Mouse (Mus musculus): Measurements from ENCODE around the gene Amt. TPM values are rescaled to one million over a fixed set of nuclear protein-coding genes. Genes with fewer than 3 reads are reported as not detected.
"Not testable (repeated sequence)": the region's sequence is repeated elsewhere in the genome, so short reads cannot be mapped to it uniquely, and the experiment has no call there.

Gene Amt
- total RNA-seq, 2 experiments from 2014 or later = 4.9 to 6.6 TPM

DNA sequence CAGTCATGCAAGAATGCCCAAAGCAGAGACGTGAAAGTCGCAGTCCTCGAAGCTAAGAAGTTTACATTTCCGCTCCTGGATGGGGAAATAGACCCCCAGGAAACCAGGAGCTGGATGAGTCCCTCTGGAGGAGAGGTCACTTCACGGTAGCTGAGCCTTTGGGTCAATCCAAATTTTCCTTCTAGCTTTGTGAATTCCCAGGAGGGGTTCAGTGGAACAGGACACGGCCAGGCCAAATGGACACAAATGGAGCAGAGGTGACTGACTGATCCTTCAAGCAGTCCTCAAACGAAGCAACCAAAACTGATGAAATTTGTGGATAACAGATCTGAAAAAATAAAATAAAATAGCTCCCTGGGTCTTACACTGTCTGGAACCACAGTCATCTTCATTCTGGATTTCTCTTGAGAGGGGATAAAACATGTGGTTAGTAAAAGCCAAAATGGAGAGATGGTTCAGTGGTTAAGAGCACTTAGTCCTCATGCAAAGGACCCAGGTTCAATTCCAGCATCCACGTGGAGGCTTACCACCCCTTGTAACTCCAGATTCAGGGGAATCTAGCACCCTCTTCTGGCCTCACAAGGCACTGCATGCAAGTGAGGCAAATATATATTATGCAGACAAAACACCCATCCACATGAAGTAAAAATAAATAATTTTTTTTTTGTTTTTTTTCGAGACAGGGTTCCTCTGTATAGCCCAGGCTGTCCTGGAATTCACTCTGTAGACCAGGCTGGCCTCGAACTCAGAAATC is 17.8 kb upstream of the Amt start:
- DNase-seq (ENCODE audit: low spot score) = no peak
- intact Hi-C loops (cut with DNase I) = no loop called here

DNA sequence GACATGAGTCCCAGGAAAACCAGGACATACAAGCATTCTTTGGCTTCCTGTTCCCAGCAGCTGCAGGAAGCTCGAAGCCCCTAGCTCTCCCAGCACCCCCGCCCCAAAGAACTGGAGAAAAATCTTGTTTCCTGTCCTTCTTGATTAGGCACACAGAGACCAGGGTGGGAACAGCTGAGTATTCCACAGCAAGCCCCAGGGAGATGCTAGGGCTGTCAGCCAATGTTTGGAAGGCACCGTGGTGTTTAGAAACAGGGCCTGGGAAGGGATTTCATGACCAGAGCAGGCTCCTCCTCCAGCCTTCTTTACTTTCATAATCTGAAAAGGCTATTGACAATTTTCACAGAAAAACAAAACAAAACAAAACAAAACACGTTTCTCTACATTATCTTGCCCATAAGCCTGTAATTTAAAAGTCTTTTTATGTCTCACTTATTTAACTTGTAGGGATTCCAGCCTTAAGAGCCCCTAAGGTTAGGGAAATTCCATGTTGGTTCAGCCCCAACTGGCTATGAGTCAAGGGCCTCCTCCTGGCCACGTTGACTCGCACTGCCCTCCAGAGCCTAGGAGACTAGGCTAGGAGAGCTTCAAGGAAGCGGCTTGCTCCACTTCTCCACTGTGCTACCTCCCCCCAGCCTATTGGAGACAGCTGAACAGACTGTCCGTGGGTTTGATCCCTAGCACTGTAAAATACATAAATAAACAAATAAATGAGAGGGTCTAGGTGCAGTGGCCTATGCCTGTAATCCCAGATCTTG is 16.4 kb upstream of the Amt start:
- intact Hi-C loops (cut with DNase I) = loop anchor here (2.0 to 10.0 kb wide), 2 partner anchors 15 to 375 kb away; partner anchors contain the start of gene Mst1r
- DNase-seq (ENCODE audit: low spot score) = peak; percentile 90

DNA sequence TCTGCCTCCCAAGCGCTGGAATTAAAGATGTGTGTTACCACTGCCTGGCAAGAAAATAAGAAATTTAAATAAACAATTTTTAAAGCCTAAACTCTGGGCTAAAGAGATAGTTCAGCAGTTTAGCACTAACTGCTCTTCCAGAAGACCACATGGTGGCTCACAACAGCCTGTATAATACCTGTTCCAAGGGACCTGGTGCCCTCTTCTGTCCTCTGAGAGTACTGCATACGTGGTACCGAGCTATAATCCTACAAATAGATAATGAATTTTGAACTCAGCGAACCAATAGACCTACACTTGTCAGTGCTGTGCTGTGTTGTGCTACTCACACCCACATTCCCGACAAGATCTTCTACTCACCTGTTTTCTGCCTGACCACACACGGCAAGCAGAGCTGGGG is 12.2 kb upstream of the Amt start:
- DNase-seq (ENCODE audit: low spot score) = no peak
- intact Hi-C loops (cut with DNase I) = loop anchor here (2.0 to 10.0 kb wide), 4 partner anchors 82 to 380 kb away; partner anchors contain the start of gene Mst1r

DNA sequence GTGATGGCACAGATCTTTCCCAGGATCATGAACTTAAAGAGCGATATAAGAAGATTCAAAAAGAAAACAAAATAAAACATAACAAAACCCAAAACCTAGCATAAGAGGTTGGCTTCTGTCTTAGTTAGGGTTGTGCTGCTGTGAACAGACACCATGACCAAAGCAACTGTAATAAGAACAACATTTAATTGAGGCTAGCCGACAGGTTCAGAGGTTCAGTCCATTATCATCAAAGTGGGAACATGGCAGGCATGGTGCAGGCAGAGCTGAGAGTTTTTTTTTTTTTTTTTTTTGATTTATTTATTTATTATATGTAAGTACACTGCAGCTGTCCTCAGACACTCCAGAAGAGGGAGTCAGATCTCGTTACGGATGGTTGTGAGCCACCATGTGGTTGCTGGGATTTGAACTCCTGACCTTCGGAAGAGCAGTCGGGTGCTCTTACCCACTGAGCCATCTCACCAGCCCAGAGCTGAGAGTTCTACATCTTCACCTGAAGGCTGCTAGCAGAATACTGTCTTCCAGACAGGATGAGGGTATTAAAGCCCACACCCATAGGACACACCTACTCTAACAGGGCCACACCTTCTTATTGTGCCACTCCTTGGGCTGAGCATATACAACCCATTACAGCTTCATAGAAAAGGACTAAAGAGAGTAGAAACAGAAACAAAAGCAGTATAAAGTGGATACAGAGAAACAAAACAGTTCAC is 9.0 kb upstream of the Amt start:
- intact Hi-C loops (cut with DNase I) = loop anchor here (10.0 kb wide), 1 partner anchor 383 kb away; the partner anchor contains the start of gene Mst1r
- DNase-seq (ENCODE audit: low spot score) = not testable (repeated sequence)

DNA sequence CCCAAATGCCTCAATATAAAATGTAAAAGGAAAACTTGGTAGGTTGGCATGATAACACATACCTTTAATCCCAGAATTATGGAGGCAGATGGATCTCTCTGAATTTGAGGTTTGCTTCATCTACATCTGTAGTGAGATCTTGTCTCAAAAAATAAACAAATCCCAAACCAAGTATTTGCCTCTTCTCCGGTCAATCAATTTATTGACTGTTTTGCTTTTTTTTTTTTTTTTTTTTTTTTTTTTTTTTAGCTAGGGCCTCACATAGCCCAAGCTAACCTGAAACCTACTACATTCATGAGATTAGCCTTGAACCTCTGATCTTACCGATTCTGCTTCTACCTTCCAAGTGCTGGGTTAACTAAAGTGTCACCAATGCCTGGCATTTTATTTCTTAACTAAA is 7.3 kb upstream of the Amt start:
- intact Hi-C loops (cut with DNase I) = loop anchor here (10.0 kb wide), 1 partner anchor 385 kb away; the partner anchor contains the start of gene Mst1r

DNA sequence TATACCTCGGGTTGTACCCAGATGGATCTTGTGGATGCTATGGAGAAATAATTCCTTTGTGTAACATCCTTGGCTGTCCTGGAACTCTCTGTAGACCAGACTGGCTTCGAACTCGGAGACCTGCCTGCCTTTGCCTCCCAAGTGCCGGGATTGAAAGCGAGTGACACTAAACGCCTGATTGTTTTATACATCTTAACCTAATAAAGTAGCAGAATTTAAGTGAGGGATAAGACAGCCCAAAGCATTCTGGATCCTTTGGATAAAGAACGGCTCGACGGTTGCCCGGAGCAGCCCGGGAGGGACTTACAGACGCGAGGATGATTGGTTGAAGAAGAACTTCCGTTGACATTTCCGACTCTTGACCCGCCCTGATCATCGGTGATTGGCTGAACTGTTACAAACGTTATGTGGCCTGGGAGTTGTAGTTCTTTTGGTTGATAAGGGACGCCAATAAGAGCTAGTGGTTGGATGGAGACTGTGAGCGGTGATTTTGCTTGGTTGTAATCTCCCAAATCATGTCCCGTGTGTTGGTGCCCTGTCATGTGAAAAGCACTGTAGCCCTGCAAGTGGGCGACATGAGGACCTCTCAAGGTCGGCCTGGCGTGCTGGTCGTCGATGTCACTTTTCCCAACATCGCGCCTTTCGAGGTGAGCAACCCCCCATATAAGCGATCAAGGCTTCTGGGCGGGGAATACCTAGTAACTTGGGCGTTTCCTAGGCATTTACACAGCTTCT is 6.5 kb upstream of the Amt start, which contains the start of gene Nicn1:
TSS of gene Nicn1 (plus strand) at position 414 of the 735 bp plus-strand sequence.
- peak; percentile 87 for DNase-seq (ENCODE audit: low spot score)
- intact Hi-C loops (cut with DNase I) = loop anchor here (10.0 kb wide), 1 partner anchor 415 kb away; the partner anchor contains the start of gene Rbm6

More for the DNA sequence above, 7.3 kb upstream of the Amt start:
- DNase-seq (ENCODE audit: low spot score) = no peak

DNA sequence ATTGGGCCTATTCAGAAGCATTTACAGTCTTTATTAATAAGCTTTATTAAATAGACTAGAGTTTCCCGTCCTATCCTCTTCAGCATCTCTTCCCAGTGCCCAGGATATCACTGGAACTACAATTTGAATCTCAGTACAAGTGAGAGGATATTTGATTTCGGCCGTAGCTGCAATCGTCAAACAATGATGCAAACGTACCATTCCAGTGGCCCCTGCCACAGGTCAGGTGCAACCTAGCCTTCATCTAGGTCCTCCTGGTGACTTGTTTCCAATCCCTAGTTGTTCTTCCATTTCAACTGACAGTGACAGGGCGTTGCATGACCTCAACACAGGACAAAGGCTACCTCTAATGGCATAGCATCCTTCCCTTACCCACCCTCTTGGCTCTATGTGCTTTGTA is 5.9 kb upstream of the Amt start:
- DNase-seq (ENCODE audit: low spot score) = no peak
- intact Hi-C loops (cut with DNase I) = loop anchor here (10.0 kb wide), 1 partner anchor 416 kb away; the partner anchor contains the start of gene Rbm6

DNA sequence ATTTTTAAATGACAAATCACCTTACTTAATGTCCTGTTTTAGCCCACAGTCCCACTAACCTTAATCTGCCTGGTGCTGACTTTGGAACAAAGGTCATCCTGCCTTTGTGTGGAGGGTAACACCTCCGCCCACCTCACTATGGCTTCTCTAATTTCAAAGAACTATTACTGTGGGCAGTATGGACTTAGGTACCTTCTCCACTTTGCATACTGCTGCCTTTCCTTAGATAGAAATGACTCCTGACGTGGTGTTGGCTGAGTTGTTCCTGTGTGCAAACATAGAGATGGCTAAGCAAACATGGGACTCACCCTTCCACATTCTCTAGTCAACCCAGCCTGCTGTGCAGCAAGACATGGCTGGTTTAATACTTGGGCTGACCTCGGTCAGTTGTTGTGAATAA is 5.2 kb downstream of the Amt start:
- intact Hi-C loops (cut with DNase I) = no loop called here
- no peak for DNase-seq (ENCODE audit: low spot score)

DNA sequence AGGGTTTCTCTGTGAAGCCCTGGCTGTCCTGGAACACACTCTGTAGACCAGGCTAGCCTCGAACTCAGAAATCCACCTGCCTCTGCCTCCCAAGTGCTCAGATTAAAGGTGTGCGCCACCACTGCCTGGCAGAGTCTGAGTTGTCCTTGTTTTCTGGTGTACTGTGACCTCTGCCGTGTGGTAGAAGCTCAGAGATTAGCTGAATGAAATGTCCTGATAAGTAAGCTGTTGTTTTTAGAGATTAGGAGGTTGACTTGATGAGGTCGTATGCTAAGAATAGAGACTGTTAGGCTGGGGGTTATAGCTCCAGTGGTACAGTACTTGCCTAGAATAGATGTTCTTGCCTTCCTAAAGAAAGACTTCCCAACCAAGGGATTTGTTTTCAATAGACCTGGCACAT is 8.1 kb downstream of the Amt start:
- intact Hi-C loops (cut with DNase I) = no loop called here
- DNase-seq (ENCODE audit: low spot score) = no peak

DNA sequence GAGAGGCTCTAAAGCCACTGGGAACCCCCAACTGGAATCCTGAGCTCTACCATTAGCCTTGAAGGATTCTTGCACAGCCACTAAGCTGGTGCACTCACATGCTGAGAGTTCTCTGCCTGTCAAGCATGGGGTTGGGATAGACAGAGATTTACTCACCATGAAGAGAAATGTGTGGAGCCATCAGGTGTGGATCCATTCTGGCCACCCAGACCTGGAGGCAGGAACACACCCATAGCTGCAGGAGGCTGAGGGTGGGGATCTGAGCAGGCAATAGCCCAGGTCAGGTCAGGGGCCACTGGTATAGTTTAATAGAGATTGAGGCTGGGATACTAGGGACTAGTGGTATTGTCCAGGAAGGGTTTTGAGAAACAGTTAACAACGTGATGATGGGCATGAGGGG is 8.5 kb downstream of the Amt start:
- intact Hi-C loops (cut with DNase I) = no loop called here
- DNase-seq (ENCODE audit: low spot score) = no peak

DNA sequence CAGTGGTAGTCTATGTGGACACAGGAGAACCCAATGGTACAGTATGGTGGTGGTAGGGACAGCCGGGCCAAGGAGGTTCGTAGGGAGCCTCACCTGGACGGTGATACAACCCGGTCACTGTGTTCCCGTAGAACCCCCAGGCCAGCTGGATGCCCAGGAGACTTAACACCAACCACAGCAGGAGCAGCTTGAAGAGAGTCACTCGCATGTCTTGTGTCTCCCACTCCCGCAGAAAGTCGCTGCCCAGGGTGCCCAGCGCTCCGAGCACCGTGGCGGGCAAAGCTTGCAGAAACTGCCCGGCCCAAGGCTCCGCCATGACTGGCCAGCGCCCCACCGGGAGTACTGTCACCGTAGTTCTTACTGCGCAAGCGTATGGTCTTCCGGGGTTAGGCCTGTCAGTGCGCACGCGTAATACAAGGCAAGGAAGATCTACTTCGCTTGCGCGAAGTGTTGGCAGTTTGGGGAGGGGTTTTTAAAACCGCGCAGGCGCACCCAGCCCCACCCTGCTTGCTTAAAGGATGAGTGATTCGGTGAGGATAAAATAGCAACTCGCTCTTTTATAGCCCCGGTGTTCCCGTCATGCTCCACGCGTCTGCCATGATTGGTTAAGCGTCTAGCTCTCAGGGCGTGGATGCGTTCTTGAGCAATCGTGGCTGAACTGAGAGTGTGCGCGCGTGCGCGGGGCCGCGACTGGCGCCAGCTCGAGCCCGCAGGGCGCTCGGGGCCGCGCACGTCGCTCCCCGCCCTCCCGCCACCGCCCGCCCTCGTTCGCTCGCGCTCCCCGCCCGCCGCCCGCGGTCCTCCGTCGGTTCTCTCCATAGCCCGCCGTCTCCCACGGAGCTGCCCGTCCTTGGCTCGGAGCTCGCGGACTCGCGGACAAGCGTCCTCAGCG is 9.2 kb downstream of the Amt start, which contains the start of the genes Rhoa and Tcta:
TSS of gene Rhoa (plus strand) at position 501 of the 892 bp plus-strand sequence.
TSS of gene Tcta (minus strand) at position 532 of the 892 bp plus-strand sequence.
- intact Hi-C loops (cut with DNase I) = loop anchor here (1.0 kb wide), 1 partner anchor 41 kb away; the partner anchor contains the start of gene Usp4
- peak; percentile 99 for DNase-seq (ENCODE audit: low spot score)

DNA sequence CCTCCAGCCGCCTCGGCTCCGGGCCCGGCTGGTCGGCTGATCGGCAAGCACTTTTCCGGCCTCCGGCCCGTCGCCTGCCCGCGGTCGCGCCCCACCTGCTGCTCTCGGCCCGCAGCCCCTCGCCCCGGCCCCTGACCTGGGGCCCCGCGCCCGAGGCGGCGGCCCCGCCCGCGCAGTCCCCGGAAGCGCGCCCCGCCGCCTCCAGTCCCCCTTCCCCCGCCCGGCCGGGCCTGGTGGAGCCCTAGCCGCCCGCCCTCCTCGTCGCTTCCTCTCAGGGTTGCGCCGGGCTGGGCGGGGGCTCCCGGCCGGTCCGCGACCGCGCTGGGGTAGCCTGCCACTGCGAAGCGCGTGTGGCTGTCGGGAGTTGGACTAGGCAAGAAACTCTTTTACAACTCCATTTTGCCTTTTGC is 9.9 kb downstream of the Amt start:
- peak; percentile 77 for DNase-seq (ENCODE audit: low spot score)
- intact Hi-C loops (cut with DNase I) = loop anchor here (1.0 kb wide), 1 partner anchor 41 kb away; the partner anchor contains the start of gene Usp4

DNA sequence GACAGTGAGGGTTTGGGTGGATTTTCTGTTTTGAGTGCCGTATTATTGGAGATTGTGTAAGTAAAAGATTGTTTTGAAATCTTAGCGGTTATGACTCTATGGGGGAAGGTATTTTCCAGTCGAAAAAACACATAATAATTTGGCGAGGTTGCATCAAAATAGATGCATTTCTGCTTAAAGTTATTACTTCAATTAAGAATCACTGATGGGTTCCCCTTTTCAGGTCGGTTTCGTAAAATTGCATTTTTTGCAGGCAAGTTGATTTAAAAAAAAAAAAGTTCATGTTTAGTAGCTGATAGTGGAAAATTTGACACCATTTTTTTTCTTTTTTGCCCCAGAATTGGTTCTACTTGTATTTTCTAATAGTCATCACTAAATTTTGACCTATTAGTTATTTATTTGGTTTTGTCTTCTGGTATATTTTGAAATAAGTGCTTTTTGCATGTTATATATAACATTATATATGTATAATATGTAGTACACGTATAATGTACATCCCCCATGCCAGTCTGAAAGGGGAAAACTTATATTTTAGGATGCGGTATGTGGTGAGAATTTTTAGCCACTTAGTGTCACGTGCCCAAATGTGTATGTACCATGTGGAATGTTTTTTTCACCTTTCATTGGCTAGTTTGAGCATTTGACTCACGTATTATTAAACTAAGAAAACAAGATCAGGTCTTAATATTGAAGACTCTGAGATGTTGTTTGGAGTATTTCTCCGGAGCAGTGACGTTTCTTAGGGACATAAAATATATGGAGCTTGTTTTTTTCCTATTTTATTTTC is 10.6 kb downstream of the Amt start:
- intact Hi-C loops (cut with DNase I) = no loop called here
- no peak for DNase-seq (ENCODE audit: low spot score)

DNA sequence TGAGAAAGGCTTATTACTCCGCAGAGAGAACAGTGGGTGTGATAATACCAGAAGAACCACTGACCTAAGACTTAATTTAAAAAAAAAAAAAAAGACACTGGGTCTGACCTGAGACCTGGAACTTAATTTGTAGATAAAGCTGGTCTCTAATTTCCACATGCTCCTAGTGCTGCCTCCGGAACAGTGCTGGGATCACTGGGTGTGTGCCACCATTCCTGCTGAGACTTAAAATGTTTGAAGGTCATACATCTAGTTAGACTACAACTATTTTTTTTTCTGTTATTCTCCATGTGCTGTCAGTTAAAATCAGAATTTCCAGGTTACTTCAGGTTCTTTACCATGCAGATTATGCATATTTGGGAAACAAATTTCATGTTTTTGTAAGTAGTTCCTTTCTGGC is 11.5 kb downstream of the Amt start:
- no peak for DNase-seq (ENCODE audit: low spot score)
- intact Hi-C loops (cut with DNase I) = loop anchor here (2.0 kb wide), 1 partner anchor 31 kb away; the partner anchor contains the start of gene Gpx1

DNA sequence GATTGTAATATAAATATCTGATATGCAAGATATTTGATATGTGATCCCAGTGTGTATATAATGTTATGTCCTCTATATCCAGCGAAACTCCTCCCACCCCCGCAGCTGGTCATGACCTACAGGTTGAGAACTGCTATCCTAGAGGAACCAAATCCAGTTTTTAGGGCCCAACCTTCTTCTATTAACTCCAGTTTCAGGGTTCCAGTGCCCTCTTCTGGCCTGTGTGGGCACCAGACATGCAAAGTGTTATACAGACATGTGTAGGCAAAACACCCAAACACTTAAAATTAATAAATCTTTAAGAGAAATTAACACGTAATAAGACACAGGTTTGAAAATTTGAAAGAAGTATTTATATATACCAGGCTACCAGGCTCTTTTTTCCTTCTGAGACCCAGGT is 20.9 kb downstream of the Amt start:
- intact Hi-C loops (cut with DNase I) = no loop called here
- no peak for DNase-seq (ENCODE audit: low spot score)

DNA sequence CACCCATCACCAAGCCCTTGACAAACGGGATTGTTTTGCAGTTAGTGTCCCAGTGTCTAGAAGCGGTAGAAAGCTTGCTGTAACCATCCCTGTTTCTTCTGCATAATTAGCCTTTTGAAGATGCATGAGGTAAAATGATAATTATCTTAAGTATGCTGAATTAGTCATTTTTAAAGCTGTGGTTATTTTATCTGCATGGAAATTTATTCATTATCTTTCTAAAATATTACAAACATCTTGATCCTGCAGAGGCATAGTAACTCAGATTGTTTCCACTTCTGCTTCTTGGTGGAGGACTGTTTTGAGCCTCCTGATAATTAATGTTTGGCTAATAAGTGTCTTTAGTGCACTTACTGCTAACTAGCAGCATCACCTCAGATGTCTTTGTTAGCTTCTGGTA is 21.8 kb downstream of the Amt start:
- no peak for DNase-seq (ENCODE audit: low spot score)
- intact Hi-C loops (cut with DNase I) = no loop called here

DNA sequence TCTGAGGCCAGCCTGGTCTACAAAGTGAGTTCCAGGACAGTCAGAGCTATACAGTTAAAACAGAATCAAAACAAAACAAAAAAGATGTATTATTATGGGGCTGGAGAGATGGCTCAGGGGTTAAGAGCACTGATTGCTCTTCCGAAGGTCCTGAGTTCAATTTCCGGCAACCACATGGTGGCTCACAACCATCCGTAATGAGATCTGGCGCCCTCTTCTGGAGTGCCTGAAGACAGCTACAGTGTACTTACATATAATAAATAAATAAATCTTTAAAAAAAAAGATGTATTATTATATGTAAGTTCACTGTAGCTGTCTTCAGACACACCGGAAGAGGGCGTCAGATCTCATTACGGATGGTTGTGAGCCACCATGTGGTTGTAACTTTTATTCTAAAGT is 25.4 kb downstream of the Amt start:
- intact Hi-C loops (cut with DNase I); DNase-seq (ENCODE audit: low spot score): not testable (repeated sequence)

Measured in heart, postnatal 25 days (tissue).